Mouse (Mus musculus) kidney, postnatal 4 days (tissue): Measurements from ENCODE around the gene L3mbtl3.

Experiments
- DNase-seq, 2 experiments: peaks; one replicate each; pipeline ENCODE4 v3.0.0; 2021; ENCODE audit warnings: mixed read lengths in 2 of 2

The L3mbtl3 gene

DNA sequence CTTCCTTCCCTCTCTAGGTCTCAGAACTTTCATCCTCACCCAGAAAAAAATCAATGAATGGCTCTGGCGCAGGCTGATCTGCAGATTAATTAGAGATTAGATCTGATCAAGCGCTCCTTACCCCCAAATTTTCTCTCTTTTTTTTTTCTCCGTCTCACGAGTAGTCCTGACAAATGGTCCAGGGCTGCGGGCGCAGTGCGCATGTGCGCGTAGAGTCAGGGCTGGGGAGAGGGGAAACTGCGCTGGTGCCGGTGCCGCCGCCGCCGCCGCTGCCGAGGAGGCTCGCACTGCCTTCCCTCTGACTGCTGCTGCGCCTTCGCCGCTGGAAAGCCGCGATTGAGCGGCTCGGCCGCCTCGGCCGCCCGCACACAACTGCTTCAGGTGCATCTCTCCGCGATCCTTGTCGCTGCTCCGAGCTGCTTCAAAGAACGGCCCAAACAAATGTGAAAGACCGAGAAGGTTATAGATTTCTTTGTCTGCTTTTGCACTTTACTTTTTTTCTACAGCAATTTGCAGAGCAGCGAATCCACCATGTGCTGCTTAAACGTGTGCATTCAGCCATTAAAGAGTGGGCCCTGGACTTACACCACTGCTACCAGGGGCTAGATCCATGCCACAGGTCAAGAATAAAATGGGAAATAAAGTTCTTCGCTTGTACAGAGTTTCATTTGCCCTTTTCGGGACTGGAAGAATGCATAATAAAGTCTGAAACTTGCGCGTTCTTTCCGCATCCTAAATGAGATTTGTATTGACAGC is at the start of gene L3mbtl3:
Gene L3mbtl3 (minus strand): TSS at position 182 of the 756 bp plus-strand sequence.
- DNase-seq: peak; percentile 92 to 94

DNA sequence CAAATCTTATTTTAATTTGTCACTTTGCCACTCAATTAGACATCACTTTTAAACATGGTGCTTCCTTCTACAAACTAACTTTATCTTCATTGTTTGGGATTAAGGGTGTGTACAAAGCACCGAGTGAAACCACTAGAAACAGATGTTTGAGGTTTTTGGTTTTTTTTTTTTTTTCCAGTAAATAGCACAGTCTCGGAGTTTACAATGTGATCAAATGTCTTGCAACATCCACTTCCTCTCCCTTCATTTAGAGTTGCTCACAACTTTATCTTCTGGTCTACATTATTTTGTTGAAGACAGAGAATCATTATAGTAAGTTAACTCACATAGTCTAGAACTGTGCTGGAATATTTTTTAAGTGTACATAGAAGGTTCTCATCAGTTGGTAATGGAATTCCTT is 45.4 kb upstream of the L3mbtl3 start:
- DNase-seq: no peak

DNA sequence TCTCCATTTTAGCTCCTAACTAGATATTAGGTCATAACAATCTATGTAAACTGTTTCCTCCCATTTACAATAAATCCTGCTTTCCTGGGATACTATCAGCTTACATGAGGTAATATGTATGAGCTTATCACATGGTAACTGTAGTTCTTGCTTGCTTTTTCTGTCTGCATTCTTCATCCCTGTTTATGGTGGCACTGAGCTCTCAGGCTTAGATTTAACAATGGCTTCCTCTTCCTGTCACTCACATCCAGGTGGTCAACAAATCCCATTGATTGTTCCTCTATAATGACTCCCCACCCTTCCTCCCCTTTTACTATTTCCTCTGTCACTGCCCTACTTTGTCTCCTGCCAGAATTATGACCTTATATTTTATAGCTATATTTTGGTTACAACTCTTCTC is 12.9 kb upstream of the L3mbtl3 start:
- DNase-seq: no peak

DNA sequence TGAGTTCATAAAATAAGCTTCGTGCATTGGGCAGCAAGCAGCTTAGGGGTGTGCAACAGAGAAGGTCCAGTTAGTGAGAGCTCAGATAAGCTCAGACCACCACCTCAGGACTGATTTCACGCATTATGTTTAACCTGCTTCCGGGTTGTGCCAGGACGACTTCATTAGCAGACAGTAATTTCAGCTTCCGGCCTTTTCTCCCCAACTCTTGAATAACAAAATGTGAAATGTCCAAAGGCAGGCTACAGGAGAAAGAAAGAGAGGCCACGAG is 1.5 kb upstream of the L3mbtl3 start:
- DNase-seq: no peak

DNA sequence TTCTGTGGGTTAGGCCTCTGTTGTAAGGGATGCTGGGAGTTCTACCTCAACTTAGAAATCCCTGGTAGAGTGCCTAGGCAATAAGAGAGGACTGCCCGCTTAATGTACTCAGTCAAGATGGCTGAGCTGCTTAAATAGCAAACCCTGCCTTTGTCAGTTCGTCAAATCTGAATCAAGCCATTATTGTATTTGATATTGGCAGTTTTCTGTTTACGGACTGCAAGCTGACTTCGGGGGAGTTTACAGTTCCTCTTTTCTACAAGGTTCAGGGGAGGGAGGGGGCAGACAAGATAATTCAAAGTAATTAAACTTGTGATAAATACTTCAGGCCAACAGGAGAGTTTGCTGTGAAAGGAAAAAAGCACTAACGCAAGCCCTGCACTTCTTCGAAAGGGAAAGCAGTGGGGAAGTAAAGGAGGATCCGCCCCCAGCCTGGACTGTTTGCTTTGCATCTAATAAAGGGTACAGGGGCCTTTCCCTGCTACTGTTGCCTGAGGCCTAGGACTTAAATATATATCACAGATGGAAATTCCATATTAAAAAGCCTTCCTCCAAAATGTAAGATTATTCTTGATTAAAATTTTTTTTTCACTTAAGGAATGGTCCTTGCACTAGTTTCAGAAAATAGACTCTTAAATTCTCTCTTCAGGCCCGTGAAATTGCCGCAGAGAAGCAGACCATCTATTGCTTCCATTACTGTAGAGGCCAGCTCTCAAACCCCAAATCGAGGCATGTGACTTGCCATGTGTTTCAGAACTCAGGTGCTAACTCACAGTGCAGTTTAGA is 968 bp upstream of the L3mbtl3 start:
- DNase-seq: peak in 1 of 2 experiments; percentile 6

DNA sequence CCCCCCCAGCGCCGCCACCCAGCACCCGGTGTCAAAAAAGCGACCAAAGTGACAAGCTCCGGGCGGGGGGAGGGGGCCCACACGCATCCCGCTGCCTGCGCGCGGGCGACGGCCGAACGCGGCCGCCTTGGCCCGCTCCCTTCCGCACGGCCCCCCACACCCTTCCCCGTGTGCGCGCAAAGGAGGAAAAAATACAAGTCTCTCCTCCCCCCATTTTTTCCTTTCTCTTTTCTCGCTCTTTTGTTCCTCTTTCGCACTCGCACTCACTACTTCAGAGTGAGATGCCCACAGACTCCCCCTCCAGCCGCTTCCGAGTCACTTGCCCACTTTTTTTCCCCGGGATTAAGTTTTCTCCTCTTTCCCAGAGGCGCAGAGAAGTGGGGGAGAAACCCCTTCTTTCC is 420 bp downstream of the L3mbtl3 start:
- DNase-seq: peak in 1 of 2 experiments; percentile 29

DNA sequence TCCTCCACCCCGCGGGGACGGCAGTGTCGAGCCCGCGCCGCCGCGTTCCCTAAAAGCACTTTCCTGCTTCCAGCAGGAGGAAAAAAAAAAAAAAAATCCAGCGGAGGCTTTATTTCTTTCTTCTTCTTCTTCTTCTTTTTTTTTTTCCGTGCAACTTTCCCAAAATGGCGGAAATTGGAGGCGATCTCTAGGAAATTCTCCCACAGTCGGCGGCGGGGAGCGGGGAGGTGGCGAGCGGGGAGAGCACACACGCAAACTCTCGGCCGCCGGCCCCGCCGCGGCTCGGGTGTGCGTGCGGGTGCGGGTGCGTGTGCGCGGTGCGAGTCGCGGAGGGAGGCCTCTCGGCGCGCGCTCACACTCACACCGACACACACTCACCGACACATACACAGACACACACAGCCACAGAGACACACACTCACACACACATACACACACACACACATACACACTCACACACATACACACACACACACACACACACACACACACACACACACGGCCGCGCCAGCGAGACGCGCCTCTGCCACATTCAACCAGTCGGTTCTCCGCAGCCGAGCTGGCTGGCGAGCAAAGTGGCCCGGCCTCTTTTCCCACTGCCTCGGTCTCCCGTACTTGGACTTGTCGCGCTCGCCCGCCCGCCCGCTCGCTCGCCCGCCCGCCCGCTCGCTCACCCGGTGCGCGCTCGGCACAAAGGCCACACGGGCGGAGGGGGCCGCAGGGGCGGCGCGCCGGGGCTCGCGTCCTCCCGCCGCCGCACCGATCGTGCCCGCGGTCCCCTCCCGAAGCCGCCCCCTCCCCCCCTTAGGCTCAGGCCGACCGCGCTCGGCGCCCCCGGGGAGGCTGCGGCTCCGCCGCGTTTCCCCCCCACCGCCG is 1.1 kb downstream of the L3mbtl3 start:
- DNase-seq: peak; percentile 73 to 82

DNA sequence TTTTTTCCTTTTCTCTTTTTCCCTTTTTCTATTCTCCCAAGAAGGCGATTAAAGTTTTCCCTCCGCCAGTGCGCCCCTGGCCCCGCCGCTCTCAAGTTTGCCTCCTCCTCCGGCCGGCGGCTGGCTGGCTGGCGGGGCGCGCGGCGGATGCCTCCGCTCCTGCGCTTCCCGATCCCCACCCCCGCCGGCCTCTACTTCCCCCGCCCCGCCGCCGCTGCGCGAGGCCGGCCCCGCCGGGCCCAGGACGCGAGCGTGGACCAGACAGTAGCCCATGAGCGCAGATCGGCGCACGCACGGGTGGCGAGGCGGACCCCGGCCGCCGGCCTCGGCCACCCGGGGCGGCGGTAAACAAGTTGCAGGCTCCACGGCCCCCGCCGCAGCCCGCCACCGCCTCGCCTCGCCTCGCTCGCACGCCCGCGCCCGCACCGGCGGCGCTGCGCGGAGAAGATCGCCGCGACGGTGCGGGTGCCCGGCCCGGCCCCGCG is 1.8 kb downstream of the L3mbtl3 start:
- peak; percentile 78 to 88 for DNase-seq

DNA sequence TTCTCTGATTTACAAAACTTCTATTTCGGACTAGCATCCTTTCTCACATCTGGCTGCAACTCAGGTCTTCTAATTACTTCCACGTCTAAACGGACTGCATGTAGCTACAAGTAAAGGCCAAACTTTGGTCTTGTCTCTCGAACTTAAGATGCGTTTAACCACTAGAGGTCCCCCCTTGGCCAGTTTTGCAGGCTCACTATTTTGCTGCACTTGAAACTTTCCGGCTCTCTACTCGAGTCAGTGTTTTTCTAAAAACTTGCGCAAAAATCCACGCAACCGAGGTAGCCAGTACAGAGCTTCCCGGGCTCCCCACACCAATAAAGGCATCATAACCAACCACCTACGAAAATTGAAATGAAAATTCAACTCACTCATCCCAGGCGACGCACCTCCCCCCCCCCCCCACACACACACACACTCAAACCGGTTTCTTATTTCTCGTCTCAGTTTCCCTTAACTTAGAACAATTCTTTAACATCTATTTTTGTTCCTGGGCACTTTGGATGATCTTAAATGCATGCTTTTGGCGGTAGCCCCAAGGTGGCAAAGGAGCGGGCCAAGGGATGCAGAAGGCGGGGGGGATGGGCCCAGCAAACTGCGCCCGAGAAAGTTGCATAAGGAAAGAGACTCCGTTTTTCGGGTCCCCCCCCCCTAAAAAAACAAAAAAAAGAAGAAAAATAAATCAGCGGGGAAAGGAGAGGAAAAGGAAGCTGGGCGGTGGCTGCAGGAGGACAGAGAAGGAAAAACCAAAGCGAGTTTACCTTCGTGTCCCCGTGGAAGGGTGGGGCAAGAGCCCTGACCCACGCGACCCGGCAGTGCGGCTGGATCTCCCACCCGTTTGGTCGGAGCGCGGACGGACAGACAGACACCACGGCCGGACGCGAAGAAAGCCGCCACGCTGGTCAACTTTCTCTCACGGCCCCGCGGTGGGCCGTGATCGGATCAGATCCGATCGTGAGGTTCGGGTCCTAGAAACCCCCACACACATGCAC is 2.5 kb downstream of the L3mbtl3 start:
- DNase-seq: peak; percentile 77 to 87

DNA sequence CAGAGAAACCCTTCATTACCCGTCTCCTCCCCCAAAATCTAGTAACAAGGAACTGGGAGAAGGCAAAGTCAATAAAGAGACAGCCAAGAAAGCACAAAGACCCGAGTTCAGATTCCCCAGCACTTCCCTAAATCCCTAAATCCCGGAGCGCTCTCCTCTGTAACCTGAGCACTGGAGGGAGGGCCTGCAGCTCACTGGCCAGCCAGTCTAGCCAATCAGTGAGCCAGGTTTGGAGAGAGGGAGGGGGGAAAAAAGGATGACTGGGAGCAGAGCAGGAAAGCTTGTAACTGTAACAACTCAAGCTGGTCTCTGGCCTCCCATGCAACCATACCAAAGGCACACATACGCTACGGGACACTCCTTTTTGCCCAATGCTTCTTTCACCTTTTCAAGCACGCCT is 4.4 kb downstream of the L3mbtl3 start:
- DNase-seq: peak; percentile 34 to 37

DNA sequence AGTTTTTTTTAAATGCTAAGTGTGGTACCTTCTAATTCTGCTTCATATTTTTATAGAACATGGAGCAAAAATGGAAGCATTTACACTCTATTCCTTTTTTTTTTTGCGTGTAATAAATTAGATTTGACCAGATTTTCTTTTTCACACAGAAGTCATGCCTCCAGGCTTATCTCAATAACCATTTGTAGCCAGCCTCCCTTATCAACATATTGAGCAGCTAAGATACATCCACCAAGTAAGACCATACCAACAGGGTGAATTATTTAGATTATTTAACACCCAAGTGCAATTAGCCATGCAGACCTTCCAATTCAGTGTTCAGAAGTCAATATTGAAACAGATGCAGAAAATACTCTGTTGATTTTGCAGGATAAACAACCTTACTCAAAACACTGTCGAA is 10.8 kb downstream of the L3mbtl3 start:
- DNase-seq: no peak

DNA sequence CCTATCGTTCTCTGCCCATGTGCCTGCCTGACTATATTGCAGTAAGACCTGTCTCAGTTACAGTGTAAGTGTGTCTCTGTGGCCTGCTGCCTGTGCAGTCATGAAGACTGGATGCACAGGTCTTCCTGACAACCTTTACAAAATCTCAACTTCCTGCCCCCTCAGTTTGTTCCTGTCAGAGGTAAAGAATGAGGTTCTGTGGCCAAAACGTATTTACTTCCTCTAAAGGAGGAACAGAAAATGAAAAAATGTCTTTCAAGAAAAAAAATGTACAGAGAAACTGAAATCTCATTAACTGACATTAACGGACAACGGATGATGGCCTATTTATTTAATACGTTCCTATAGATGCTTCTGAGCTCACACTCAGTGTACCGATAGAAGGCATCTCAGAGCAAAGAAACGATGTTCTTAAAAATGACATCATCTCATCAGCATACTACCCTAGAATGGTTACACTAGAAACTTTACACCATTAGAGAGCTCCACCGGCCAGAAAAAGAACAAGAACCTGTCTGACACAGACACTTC is 11.4 kb downstream of the L3mbtl3 start:
- DNase-seq: no peak

DNA sequence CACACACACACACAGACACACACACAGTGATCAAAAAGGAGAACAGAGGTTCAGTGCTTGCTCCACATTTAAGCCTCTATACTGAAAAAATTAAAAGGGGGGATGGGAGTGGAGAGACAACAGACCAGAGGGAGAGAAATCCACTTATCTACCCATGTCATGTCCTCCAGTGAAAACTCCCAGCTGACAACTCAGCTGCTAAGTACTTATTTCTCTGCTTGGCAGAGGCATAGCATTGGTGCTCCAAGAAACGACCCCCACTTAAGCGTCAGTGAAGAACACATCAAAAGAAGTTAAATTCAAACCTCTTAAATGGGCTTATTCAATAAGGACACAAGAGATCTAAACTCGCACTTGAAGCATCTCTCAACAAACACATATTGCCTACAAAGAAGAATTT is 12.2 kb downstream of the L3mbtl3 start:
- DNase-seq: no peak

DNA sequence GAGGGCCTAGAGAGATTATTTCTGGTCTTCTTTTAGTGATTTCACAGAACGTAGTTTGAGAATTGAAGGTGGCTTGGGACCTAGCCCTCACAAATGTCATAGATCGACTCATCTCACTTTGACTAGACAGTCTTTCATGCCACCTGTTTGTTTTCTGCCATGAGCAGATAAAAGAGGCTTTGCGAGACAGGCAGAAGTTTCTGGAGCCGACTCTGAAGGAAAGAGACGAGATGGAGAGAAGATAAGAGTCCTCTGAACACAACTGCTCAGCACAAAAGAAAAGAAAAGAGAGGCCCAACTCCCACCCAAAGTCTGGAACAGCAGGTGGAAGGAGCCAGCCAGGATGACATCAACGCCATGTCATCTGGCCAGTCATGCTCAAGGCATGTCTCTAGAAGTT is 17.0 kb downstream of the L3mbtl3 start:
- DNase-seq: no peak

DNA sequence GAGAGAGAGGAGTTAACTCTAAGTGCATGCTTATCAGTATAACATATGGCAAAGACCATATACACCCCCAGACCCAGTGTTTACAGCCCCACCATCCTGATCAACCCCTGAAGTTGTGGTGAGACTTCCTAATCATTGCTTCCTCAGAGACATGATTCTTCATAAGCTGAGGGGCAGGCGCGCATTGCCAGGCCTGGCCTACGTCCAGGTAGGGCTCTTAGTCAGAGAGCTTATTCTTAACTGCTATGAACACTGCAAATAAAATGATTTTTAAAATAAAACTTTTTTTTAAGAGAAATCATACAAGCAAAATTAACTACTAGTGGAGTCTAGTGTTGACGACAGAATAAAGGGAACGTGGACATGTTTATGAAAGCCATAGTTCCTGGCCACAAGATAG is 17.5 kb downstream of the L3mbtl3 start:
- DNase-seq: no peak

DNA sequence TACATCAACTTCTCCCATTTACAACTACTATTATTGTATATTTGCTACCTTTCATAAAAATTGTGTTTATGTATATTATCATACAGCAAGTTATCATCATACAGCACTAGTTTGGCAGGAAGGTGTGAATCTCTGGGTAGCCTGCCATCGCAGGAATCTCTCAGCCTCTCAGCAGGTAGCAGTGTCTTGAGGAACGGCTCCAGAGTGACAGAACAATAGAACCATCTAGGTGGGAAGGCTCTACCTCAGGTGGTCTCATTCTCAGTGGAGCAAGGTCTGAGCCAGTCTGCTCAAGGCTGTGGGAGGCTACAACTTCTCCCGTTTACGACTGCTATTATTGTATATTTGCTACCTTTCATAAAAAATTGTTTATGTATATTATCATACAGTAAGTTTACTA is 22.0 kb downstream of the L3mbtl3 start:
- no peak for DNase-seq

DNA sequence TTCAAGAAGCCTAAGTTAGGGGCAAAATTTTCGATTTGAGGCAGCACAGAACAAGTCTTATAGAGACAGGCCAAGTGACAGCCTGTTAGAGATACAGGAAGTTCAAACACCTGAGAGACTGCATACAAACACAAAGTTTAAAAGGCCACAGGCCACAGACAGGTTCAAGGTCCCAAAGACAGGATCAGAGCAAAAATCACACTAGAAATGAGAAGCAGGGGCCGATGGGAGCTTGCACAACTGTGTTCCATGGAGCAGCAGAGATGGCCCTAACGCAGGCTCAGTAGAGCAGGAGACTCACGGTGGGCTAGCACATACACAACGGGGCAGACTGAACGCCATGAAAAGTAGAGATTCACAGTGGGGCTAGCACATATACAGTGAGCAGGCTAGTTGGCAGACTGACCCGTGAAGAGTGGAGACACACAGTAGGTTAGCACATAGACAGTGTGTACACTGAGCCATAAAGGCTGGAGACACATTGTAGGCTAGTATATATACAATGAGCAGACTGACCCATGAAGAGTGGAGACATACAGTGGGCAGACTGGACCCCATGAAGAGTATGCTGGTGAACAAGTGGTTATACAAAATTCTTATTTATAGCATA is 24.5 kb downstream of the L3mbtl3 start:
- no peak for DNase-seq

DNA sequence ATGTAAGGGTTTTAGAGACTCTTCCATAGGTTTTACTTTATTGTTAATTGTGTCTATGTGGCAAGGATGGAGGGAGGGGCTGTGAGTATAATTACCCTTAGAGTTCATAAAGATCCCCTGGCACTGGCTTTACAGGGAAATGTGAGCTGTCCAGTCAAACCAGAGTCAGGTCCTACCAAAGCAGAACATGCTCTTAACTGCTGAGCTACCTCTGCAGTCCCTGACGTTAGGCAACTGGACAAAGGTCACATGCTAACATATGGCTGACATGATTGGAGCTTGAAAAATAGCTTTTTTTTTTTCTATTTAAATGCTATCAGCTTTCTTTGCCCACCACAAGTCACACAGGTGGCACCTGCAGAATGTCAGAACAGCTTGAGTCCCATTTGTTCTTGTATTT is 25.6 kb downstream of the L3mbtl3 start:
- no peak for DNase-seq

DNA sequence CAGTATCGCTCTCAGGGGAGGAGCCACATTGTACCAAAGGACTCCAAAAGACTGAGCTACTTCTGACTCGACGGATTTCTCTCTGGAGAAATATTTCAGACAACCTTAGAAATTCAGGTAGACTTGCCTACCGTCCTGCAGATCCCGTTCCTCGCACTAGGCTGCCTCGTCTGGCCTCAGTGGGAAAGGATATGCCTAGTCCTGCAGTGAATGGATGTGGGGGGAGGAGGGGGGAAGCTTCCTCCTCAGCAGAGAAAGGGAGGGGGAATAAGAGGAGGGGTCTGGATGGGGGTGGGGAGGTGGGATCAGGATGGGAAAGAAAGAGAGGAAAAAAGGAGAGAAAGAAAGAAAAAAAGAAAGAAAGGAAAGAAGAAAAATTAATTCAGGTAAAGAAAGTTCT is 28.2 kb downstream of the L3mbtl3 start:
- no peak for DNase-seq

DNA sequence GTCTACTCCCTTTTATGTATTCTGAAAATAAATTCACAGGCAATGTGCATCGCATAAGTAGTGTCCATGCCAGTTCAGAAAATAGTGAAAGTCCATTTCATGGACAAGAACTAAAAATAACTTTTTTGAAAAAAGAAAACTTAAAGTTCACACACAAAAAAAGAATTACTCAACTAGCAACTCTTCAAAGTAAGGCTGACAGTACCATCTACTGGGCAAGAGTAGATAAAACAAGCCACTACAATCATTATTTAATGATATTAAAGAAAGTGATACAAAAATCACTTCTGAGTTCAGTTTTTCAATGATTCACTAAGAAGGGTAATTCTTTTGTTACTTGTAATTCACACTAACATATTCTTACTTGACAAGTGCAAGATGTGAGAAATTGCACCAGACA is 29.9 kb downstream of the L3mbtl3 start:
- no peak for DNase-seq

DNA sequence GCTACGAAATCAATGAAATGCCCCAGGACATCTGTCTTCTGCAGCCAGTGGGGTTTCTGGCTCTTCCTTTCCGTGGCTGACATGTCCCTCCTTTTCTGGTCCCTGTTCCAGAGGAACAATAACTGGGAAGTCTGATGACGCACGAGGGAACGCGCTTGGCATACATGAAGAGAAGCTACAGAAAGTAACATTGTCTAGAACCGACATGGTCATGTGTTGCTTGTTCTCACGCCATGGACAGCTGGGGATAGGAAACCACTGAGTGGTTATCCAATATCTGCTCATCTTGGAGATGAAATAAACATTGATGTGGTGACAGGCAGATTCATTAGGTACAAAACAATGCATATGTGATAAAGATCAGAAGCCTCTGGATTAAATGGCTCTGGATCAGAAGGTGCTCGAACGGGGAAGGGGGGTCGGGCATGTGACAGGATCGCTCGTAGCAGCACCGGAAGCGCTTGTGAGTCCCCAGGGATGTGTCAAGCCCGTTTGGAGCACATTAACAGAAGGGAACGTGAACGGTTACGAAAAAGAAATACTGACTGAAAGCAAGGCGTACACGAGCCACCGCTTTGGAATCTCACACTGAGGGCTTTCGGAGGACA is 37.8 kb downstream of the L3mbtl3 start:
- DNase-seq: no peak
